Comparison of ENCODE assay signal across 8 mouse cellular contexts in genomic region chr13:108043431-108044221, GRCm38 (mm10). TPM values are rescaled to one million over a fixed set of nuclear protein-coding genes. Genes with fewer than 3 reads are reported as not detected.
DNase-seq lines count a peak whose midpoint lies in the region; ATAC-seq and TF ChIP-seq lines count a peak whose summit lies in the region.

No protein-coding gene starts in this region.

- WGBS in thymus, adult 2 months: 3% methylated on average over 23 of the region's 23 CpGs
- 2% methylated on average over 22 of the region's 23 CpGs for WGBS in liver, postnatal 0 days (ENCODE audit: insufficient replicate concordance)

- peak overlapping the region; percentile 95 for H3K4me2 ChIP-seq in liver, postnatal 0 days (ENCODE audit: low read depth, low read length)

- H3K4me3 ChIP-seq in thymus, adult 2 months (ENCODE audit: control insufficient read depth, insufficient read depth, low read length): peak overlapping the region; percentile 95
- peak overlapping the region; percentile 87 for H3K4me3 ChIP-seq in liver, postnatal 0 days (ENCODE audit: low read depth, low read length)

- no peak for TF ChIP-seq CTCF in thymus, adult 2 months (IDR thresholded peaks at IDR 0.05; ENCODE audit: borderline replicate concordance, control insufficient read depth, extremely low read depth, insufficient read depth, low read length, poor library complexity)
- no peak for TF ChIP-seq CTCF in liver, postnatal 0 days (IDR thresholded peaks at IDR 0.05; ENCODE audit: low read depth)

- no peaks in the 10 kb centered on the region for H3K27me3 ChIP-seq in thymus, adult 2 months (ENCODE audit: control insufficient read depth, insufficient read depth, low read length)
- no peaks in the 10 kb centered on the region for H3K27me3 ChIP-seq in liver, postnatal 0 days (ENCODE audit: insufficient read depth, low read length)

- DNase-seq in thymus, adult 2 months: peak; percentile 14
- no peak for DNase-seq in thymus, postnatal 10 days (ENCODE audit: low spot score in 2 of 2)
- peak; percentile 15 for DNase-seq in c-Kit-positive CD71-positive TER-119-positive erythroid progenitor cells, embryonic 14.5 days (ENCODE audit: low spot score)
- DNase-seq in heart, adult 8-10 months (ENCODE audit: low spot score): peak; percentile 46
- DNase-seq in kidney, adult 18-20 months: peak; percentile 76
- DNase-seq in liver, postnatal 0 days: peak; percentile 29
- DNase-seq in retina, embryonic 14.5 days (ENCODE audit: low spot score): peak; percentile 57
- DNase-seq in spleen, postnatal 14 days (ENCODE audit: low spot score in 2 of 2): no peak

- peak overlapping the region; percentile 10; the same call in 1 of the 2 replicates for H3K27ac ChIP-seq in thymus, adult 2 months (ENCODE audit: control insufficient read depth, insufficient read depth, low read length)
- H3K27ac ChIP-seq in liver, postnatal 0 days (ENCODE audit: low read depth): peak overlapping the region; percentile 89

- no peak for TF ChIP-seq POLR2A in thymus, adult 2 months (IDR thresholded peaks at IDR 0.05; ENCODE audit: control insufficient read depth, extremely low read depth, insufficient read depth, low read length, poor library complexity)

- peaks cover 19% of the 10 kb centered on the region for H3K36me3 ChIP-seq in thymus, adult 2 months (ENCODE audit: control insufficient read depth, insufficient read depth, low read length)
- peaks cover 12% of the 10 kb centered on the region for H3K36me3 ChIP-seq in liver, postnatal 0 days (replicated peaks; ENCODE audit: insufficient read depth, low read length)

- H3K9ac ChIP-seq in liver, postnatal 0 days (replicated peaks): peak overlapping the region; percentile 84

- H3K9me3 ChIP-seq in liver, postnatal 0 days (ENCODE audit: low read length): no peaks in the 10 kb centered on the region

- TF ChIP-seq EP300 in liver, postnatal 0 days (IDR thresholded peaks at IDR 0.05; ENCODE audit: low read depth): no peak

- H3K4me1 ChIP-seq in thymus, adult 2 months (replicated peaks; ENCODE audit: control insufficient read depth, insufficient read depth, low read length): peaks cover 15% of the 10 kb centered on the region
- peaks cover 28% of the 10 kb centered on the region for H3K4me1 ChIP-seq in liver, postnatal 0 days (ENCODE audit: insufficient read depth)

- ATAC-seq in liver, postnatal 0 days: peak; percentile 62

RNA-seq across cellular contexts. Expression of gene Smim15, which starts 0.6 kb away (rescaled TPM):
- polyA plus RNA-seq in thymus, adult 2 months (2012; rRNA removed): 13.9 and 15.6 TPM in 2 replicates
- 10 to 100 TPM; 18.8 to 24.6 (median 20.2) TPM for total RNA-seq in heart, adult 8-10 months (2022)
- polyA plus RNA-seq in liver, postnatal 0 days (2015; fragmentation: Nextera tagmentation; extraction: Ambion mirVana): 18.0 and 19.9 TPM in 2 replicates

Comparison
In these comparisons a context has a peak if more than half of its experiments do, and no peak if none do; other contexts are left out.
1. DNase-seq: peak in thymus, adult 2 months (single experiment), c-Kit-positive CD71-positive TER-119-positive erythroid progenitor cells, embryonic 14.5 days (single experiment), heart, adult 8-10 months (single experiment), kidney, adult 18-20 months (single experiment), liver, postnatal 0 days (single experiment) and retina, embryonic 14.5 days (single experiment); none in thymus, postnatal 10 days (0 of 2) and spleen, postnatal 14 days (0 of 2).